Mouse (Mus musculus) bone marrow, adult 2 months (tissue): ENCODE results near the gene Mlkl.

Source experiments
- CTCF ChIP-seq: fragments of 200-500 bp; IDR thresholded peaks from 2 replicates; pipeline ENCODE4 v1.5.1; 2011; ENCODE audit warnings: low read length, control low read depth; ENCODE audit not compliant: control insufficient read depth, insufficient read depth
- POLR2A ChIP-seq: fragments of 200-500 bp; IDR thresholded peaks from 2 replicates; pipeline ENCODE4 v1.6.1; 2011; ENCODE audit warnings: low read depth, mild to moderate bottlenecking, control low read depth, low read length, borderline replicate concordance; ENCODE audit not compliant: control insufficient read depth

GRCm38 (mm10) chr8:111353497-111353896 lies 15.5 kb upstream of the Mlkl start:
- no peak for TF ChIP-seq CTCF
- no peak for TF ChIP-seq POLR2A
